Mouse (Mus musculus): Measurements from ENCODE around the gene Daam2.

The Daam2 gene

DNA sequence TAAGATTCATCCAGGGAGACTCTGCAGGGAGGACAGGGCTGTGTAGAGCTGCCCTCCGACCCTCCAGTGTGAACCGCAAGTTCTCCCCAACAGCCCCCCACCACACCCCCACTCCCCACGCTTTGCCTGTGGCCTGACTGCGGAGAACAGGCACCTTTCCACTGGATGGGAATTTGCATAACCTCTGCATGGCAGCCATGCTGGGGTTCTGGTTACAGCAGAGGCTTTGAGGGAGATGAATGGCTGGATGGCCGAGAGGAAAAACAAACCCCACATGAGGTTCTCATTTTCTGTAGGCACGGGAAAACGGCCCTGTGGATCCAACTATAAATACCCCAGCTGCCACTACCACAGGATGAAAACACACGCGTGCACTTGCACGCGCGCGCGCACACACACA is 23.4 kb downstream of the Daam2 start:
- ChIA-PET CTCF (no interaction called here), POLR2A (interaction anchor here in 1 of 4 experiments (0.9 kb wide), 1 partner anchor 260 kb away, joined by 3 read pairs; no protein-coding TSS in a partner anchor)

DNA sequence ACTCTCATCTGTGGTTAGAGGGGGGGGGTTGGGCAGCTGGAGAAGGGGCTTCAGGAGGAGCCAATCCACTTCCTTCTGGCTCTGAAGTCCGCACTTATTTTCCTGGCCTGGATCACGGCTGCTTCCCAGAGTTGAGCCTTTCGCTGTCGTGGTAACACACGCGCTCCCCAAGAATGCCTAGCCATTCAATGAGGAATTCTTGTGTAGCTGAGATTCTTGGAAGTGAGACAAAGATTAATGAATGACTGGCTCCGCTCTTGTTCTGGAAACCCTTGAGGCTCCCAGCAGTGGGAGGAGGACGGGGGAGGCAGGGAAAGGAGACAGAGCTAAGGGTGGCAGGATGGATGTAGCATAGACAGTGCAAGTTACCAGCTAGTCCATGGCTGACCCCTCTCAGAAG is 24.9 kb downstream of the Daam2 start:
- ChIA-PET POLR2A (no interaction called here), CTCF (interaction anchor here in 1 of 4 experiments (0.9 kb wide), 1 partner anchor 9 kb away, joined by 3 read pairs; no protein-coding TSS in a partner anchor)

DNA sequence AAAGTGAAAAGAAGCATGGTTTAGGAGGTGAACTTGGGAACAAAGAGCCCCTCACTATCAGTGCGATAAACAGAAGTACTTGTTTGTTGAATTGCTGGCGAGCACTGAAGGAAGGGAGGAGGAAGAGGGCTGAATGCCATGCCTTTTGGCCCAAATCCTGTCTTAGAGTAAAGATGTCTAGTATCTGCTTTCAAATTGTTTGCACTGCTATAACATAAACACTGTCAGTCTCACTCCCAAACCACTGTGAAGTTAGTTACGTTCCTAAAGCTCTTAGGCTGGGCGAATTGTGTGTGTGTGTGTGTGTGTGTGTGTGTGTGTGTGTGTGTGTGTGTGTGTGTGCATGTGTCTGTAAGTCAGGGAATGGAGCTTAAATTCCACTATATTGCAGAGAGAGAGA is 28.6 kb downstream of the Daam2 start:
- ChIA-PET CTCF (interaction anchor here in 2 of 4 experiments (0.6 to 0.7 kb wide), 3 partner anchors 9 to 348 kb away, joined by 3 to 6 read pairs (median 3); no protein-coding TSS in a partner anchor), POLR2A (no interaction called here)

DNA sequence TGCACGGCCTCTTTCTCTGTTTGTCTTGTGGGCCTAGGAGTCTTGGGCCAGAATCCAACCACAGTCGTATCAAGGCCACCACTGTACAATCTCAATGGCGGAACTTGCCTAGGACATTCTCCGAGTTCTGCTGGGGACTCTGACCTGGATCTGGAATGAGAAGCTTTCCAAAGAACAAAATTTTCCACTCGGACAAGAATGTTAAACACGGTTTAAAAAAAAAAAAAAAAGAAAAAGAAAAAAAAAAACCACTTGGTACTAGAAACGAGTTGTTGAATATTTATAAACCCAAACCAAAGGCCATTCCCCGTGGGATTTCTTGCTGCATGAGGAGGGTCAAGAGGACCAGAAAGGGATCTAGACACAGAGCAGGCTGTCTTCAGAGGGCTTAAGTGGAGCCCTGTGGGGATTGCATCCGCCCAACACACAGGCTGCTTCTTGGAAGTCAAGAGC is 29.9 kb downstream of the Daam2 start:
- ChIA-PET CTCF (interaction anchor here in 2 of 4 experiments (0.5 kb wide), 2 partner anchors 67 to 198 kb away, joined by 3 to 8 read pairs; no protein-coding TSS in a partner anchor), POLR2A (interaction anchor here in 2 of 4 experiments (0.7 kb wide), 2 partner anchors 205 to 549 kb away, joined by 3 to 4 read pairs; no protein-coding TSS in a partner anchor)

DNA sequence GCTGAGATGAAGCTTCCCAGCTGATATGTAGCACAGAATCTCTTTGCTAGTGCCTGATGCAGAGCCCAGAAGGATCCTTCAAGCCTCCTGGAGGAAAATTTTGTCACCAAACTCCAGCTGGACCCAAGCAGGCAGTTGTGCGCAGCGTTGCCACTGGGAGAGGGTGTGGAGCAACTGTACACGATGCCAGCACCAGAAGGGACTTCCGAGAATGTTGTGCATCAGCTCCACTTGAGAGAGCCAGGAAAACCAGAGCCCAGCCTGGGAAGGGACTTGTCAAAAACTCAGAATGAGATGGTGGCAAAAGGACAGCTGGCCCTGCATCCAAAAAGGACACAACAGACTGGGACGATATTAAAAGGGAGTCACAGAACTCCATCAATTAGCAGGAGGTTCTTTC is 32.5 kb downstream of the Daam2 start:
- CTCF ChIA-PET: interaction anchor here in 3 of 4 experiments (0.7 to 3.5 kb wide), 4 partner anchors 10 to 367 kb away, joined by 3 to 30 read pairs (median 10); no protein-coding TSS in a partner anchor
- POLR2A ChIA-PET: no interaction called here

DNA sequence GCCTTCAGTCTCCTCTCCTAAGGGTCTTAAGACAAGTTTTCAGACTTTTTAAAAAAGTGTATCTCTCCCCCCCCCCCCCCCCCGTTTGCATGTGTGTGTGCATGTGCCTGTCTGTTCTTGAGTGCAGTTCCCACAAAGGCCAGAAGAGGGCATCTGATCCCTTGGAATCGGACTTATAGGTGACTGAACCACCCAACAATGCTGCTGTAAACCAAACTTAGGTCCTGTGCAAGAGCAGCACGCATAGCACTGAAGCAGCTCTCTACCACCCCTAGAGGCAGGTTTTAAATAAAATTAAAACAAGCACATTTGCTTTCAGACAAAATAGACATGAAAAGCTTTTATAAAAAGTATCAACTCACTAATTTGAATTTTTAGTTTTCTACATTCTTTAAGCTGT is 33.9 kb downstream of the Daam2 start:
- ChIA-PET POLR2A (interaction anchor here in 2 of 4 experiments (0.6 to 0.7 kb wide), 2 partner anchors 346 to 368 kb away, joined by 3 to 18 read pairs; no protein-coding TSS in a partner anchor), CTCF (interaction anchor here (0.6 to 3.5 kb wide), 24 partner anchors 8 to 369 kb away, joined by 3 to 30 read pairs (median 3); no protein-coding TSS in a partner anchor)

DNA sequence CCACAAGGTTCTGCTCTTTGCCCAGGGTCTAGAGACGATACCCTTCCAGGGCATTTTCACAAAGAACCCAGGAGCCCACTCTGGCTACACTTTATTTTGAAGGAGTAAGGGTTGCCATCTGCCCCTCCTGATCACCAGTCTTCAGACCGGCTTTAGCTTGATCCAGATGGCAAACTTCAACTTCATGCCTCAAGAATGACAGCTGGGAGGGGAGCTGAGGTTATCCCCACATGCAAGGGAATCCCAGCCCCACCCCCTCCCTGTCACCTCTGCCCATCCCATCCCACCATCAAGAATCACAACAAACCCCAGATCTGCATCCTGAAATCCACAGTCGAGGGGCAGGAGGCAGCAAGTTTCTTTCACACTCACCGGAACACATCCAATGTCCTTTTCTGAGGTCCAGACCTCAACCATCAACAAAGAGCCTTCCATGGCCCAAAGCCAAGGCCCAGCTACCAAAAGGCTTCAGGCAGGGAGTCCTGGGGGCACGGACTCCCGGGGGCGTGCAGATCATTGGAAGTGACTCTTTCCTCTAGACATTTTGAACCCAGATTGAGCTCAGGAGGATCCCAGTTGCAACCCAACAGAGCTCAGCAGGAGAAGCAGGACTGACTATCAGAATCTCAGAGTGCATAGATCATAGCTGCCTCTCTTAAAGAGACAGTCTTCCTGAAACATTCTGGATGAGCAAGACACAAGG is 35.5 kb downstream of the Daam2 start:
- ChIA-PET POLR2A (interaction anchor here in 3 of 4 experiments (0.6 to 0.7 kb wide), 3 partner anchors 13 to 663 kb away, joined by 3 to 5 read pairs (median 5); no protein-coding TSS in a partner anchor), CTCF (interaction anchor here (0.5 to 3.5 kb wide), 4 partner anchors 11 to 370 kb away, joined by 3 to 30 read pairs (median 8); no protein-coding TSS in a partner anchor)

DNA sequence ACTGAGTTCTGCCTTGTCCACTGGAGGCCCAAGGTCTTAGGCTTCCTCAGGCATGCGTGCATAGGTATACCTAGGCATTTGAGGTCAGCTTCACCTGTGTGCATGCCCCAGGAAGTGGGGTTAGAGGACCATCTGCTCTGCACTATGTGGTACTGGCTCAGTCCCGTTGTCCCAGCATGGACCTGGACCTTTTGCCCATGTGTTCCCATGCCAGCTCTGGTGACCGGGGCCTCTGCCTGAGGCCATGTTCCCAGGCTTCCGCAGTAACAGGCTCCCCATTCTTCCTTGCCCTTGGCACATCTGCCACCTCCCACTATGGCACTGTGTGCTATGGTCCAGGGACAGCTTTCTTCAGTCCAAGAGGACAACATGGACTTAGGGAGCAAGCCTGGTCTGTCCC is 36.1 kb downstream of the Daam2 start:
- ChIA-PET POLR2A (no interaction called here), CTCF (no interaction called here)

DNA sequence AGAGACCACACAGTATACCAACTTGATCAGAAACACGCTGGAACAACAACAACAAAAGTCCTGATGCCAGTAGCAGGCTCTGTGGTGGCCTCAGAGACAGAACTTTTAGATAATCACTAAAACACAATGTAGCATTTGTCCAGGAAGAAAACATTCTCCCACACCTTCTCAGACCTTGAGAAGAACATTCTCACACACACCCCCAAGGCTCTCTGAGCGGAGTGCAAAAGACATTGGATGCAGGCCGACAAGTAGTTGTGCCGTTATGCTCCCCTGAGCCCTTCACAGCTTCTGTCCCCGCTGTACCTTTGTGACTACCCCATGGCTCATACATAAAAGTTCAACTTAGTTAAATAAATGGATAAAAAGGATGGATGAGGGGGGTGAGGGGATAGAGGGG is 37.6 kb downstream of the Daam2 start:
- ChIA-PET POLR2A (no interaction called here), CTCF (interaction anchor here in 2 of 4 experiments (0.6 kb wide), 2 partner anchors 9 to 76 kb away, joined by 4 to 6 read pairs; no protein-coding TSS in a partner anchor)

DNA sequence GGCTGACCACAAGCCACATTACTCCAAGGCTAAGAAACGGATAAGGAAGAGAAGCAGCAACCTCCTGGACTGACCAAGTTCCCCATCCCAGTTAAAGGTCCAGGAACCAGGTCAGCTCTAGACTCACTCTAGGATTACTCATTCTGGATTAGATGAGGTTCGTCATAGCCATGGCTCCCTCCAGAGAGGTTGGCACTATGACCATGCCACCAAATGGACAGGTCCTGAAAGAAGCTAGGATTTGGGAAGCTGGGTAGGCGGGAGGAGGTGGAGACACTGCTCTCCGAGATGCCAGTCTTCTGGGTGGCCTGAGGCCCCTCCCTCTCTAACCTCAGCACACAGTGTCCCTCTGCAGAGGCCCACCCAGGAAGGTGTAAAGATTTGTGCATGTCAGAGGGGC is 38.2 kb downstream of the Daam2 start:
- ChIA-PET POLR2A (no interaction called here), CTCF (interaction anchor here in 1 of 4 experiments (0.6 kb wide), 1 partner anchor 10 kb away, joined by 6 read pairs; no protein-coding TSS in a partner anchor)

DNA sequence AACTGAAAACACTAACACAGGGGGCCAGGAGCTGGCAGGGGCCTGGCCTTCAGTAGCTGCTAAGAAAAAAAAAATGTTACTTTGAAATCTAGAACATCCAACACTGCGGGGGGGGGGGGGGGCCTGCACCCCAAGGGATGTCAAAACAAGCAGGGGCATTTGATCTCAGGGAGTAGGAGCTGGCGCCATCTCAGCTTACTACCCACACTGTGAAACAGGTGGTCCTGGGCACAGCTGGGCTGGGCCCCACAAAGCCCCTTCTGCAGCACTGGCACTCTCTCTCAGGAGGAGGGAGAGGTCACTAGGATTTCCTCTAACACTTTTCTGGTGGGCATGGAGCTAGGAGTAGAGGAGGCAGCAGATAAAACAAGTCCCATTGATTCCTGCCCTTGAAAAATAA is 39.6 kb downstream of the Daam2 start:
- ChIA-PET CTCF (interaction anchor here in 2 of 4 experiments (1.1 to 1.9 kb wide), 4 partner anchors 9 to 374 kb away, joined by 3 to 6 read pairs (median 4); no protein-coding TSS in a partner anchor), POLR2A (no interaction called here)

DNA sequence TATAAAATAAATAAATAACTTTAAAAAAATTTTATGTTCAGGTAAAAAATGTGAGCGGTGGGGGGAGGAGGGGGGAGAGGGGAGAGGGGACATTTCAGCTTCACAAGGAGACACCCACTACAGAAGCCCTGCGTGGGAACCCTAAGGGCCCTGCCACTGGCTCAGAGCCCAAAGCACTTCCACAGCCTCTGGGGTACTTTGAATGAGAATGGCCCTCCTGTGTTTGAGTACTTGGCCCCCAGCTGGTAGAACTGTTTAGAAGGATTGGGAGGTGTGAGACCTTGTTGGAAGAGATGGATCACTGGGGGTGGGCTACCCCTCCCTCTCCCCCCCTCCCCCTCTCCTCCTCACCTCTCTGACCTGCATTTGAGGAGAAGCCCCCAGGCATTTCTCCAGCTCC is 41.7 kb downstream of the Daam2 start:
- POLR2A ChIA-PET: no interaction called here
- CTCF ChIA-PET: interaction anchor here in 2 of 4 experiments (0.6 to 1.6 kb wide), 5 partner anchors 8 to 376 kb away, joined by 3 to 7 read pairs (median 4); no protein-coding TSS in a partner anchor

DNA sequence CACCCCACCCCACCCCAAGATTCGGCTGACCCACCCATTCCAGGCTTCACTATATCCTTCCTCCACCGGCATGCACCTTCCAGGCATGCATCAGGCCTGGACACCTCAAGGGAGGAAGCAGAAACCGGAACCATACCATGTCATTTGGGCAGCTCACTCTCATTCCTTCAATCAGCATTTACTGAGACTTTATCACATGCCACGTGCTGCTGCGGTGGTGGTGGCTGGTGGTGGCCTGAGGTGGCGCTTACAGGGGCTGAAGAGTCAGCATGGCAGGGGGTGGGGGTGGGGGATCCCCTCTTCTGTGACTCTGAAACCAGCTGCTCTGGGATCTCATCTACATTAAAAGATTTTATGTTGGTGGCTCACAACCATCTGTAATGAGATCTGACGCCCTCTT is 42.1 kb downstream of the Daam2 start:
- POLR2A ChIA-PET: no interaction called here
- CTCF ChIA-PET: interaction anchor here (0.5 to 1.6 kb wide), 9 partner anchors 8 to 377 kb away, joined by 3 to 7 read pairs (median 3); no protein-coding TSS in a partner anchor

DNA sequence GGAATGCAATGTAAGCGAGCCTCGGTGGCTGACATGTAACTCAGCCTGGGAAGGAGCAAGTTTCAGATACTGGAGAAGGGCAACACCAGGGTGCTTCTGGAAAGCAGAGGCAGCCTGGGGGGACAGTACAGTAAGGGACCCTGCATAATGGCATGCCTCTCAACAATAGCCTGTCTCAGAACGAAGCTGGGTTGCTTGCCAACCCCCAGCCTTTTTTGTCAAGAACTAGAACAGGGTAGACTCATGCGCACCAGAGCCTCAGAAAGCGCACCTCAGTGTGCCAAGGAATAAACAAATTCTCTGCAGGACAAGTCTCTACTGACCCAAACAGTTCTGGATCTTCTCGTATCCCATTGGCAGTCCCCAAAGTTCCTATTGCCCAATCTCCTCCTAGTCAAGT is 43.5 kb downstream of the Daam2 start:
- ChIA-PET POLR2A (no interaction called here), CTCF (interaction anchor here in 1 of 4 experiments (1.3 kb wide), 1 partner anchor 378 kb away, joined by 3 read pairs; no protein-coding TSS in a partner anchor)

DNA sequence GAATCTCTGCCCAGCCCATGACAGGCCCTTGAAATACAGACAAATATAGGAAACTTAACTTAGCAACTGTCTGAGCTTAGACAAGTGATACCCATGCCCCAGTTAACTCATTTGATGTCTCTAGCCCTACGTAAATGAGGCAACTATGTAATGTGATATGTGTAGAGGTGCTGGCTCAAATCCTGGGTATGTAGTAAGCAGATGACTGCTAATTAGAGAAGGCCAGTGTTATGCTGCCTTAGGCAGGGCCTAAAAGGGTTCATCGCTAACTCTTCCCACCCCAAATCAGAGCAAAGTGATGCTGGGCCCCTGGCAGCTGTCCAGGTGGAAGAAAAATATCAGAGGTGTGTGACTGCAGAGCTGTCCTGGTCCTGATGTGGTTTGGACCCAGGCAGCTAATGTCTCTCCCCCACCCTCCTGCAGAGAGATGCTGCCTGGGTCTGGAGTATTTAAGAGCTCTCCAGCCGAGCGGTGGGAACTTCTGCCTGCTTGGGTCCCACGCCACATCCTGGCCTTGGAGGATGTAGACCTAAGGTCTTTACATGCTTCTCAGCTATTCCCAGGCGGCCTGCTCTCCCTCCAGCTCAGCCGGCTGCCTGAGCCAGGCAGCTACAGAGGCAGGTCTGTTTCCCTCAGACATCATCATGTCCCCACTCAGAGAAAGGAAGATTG is 44.4 kb downstream of the Daam2 start:
- CTCF ChIA-PET: interaction anchor here in 1 of 4 experiments (1.0 to 1.4 kb wide), 2 partner anchors 10 to 379 kb away, joined by 3 read pairs; no protein-coding TSS in a partner anchor

DNA sequence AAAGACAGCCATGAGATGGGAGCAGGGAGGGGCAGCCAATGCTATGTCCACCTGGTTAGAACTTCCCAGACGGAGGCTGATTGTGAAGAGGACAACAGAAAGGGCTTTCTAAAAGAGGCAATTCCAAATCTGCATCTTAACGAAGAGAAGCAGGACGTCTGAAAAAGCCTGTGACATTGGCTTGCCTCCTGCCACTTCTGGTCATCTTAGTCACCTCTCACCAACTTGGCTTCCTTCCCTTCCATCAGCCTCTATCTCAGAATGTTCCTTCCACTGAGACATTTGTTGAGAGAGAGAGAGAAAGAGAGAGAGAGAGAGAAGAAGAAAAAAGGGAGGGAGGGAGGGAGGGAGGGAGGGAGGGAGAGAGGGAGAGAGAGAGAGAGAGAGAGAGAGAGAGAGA is 47.1 kb downstream of the Daam2 start:
- ChIA-PET CTCF (no interaction called here), POLR2A (no interaction called here)

More for the DNA sequence above, 44.4 kb downstream of the Daam2 start:
- POLR2A ChIA-PET: no interaction called here

DNA sequence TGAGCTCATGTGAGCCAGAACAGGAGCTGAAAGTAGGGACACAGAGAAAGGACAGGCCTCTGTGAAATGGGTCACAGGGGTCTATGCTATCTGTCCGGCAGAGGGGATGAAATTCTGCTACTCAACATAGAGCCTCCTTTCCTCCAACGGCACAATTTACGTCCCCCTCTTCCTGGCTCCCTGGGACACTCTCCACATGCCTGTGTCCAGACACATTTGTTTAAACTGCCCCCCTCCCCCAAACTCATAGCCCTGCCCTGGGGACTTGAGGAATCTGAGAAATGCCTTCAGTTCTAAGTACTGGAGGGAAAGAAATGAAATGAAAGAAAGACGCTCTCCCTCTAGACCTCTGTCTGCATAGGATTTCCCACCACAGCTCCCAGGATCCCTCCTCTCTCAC is 48.5 kb downstream of the Daam2 start:
- ChIA-PET POLR2A (interaction anchor here in 1 of 4 experiments (0.6 kb wide), 1 partner anchor 50 kb away, joined by 3 read pairs; no protein-coding TSS in a partner anchor), CTCF (interaction anchor here in 1 of 4 experiments (1.5 kb wide), 1 partner anchor 8 kb away, joined by 3 read pairs; no protein-coding TSS in a partner anchor)

DNA sequence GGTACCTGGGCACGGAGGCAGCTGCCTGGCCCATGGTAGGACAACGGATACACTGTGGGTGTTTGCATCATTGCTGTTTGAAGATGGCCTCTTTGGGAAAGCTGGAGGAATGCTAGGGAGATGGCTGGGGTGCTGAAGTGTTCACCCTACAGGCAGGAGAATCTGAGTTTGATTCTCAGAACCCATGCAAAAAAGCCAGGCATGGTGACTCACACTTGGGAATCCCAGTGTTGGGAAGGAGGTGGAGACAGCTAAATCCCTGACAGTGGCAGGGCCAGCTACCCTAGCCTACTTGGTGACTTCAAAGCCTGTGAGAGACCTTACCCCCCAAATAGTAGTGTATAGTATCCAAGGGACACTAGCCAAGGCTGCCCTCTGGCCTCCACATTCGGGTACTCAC is 49.0 kb downstream of the Daam2 start:
- ChIA-PET CTCF (interaction anchor here in 3 of 4 experiments (0.5 to 2.5 kb wide), 5 partner anchors 9 to 384 kb away, joined by 3 to 12 read pairs (median 3); no protein-coding TSS in a partner anchor), POLR2A (no interaction called here)

DNA sequence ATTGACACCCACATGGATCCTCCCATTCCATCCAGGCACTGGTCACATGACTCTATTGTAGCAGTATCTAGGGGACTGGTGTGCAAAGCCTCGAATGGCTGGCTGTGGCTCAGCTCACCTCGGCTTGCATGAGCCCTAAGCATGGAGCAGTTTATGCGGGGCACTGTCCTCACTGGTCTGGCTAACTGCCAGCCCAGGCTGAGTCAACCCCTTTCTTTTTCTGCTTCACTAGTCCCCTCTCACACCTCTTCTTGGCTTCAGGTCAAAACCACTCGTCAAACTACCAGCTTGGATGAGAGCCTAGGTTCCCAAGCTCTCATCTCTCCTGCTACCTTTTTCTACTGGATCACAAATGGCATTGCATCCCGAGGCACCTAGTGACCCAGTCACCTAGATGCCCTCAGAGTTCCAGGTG is 51.5 kb downstream of the Daam2 start:
- POLR2A ChIA-PET: no interaction called here
- CTCF ChIA-PET: interaction anchor here in 3 of 4 experiments (0.6 to 3.2 kb wide), 6 partner anchors 48 to 604 kb away, joined by 3 to 22 read pairs (median 4); no protein-coding TSS in a partner anchor
